Mouse (Mus musculus): ENCODE data around the gene Opn4. TPM values are rescaled to one million over a fixed set of nuclear protein-coding genes. Genes with fewer than 3 reads are reported as not detected.

Gene Opn4
- total and polyA plus RNA-seq, 3 experiments = not detected

DNA sequence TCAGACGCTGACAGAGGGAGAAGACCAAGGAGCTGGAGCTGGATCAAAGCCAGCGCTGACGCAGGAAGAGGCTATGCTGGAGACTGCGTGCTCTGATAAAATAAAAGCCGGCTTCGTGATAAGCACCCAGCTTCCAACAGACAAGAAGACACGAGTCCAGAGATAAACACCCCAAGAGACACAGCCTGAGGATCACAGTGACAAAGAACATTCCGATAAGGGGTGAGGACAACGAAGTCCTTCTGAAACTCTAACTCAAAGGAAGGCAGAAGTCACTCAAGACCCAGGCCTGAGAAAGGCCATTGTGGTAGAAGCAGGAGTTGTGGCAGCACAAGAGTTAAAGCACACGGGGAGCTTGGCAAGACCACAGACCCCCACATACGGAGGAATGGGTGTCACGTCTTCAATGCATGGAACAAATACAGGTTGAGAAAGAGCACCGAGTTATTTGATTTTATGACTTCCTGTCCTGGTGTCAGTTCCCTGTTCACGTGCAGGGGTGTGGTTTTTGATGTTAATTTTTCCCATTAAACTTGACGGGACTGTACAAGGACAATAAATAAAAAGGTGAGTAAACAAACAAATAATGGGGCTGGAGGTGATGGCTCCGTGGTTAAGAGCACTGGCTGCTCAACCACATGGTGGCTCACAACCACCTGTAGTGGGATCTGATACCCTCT is 23.7 kb upstream of the Opn4 start:
- Histone ChIP-seq H3K9me3 (replicated peaks; ENCODE audit: insufficient read depth, low read length) (no peaks in the 10 kb centered on the region), H3K4me3 (ENCODE audit: control insufficient read depth in 1 of 2, insufficient read depth in 1 of 2, low read depth in 2 of 2, low read length in 2 of 2) (peak overlapping the region; percentile 38 to 44), H3K4me1 (ENCODE audit: control insufficient read depth in 1 of 2, insufficient read depth in 2 of 2, low read length in 2 of 2) (peaks cover 37 to 43% of the 10 kb centered on the region in 2 experiments), H3K9ac (ENCODE audit: control insufficient read depth, low read depth, low read length, poor library complexity, severe bottlenecking) (peak overlapping the region; percentile 64), H3K27ac (ENCODE audit: control insufficient read depth, low read depth, low read length) (peak overlapping the region; percentile 99), H3K79me2 (ENCODE audit: control insufficient read depth, insufficient read depth, low read length, poor library complexity) (no peaks in the 10 kb centered on the region), H3K36me3 (ENCODE audit: control insufficient read depth in 1 of 2, insufficient read depth in 2 of 2, low read length in 2 of 2) (peaks cover 0 to 43% of the 10 kb centered on the region in 2 experiments; a peak in 2 of 4 replicates), H3K27me3 (ENCODE audit: control insufficient read depth in 1 of 2, insufficient read depth in 2 of 2, low read length in 2 of 2) (no peaks in the 10 kb centered on the region)
- DNase-seq (ENCODE audit: low read depth, low spot score) = peak; percentile 95
- TF ChIP-seq USF1 (IDR thresholded peaks at IDR 0.05; ENCODE audit: low read depth, low read length) = peak; percentile 71; the same call in 1 of the 2 replicates
- peak; percentile 79; the same call in 1 of the 2 replicates for TF ChIP-seq MAFK (IDR thresholded peaks at IDR 0.05; ENCODE audit: borderline replicate concordance, low read depth, low read length)
- TF ChIP-seq ZKSCAN1 (IDR thresholded peaks at IDR 0.05; ENCODE audit: low read depth, low read length) = no peak
- TF ChIP-seq SIN3A (IDR thresholded peaks at IDR 0.05; ENCODE audit: low read length) = peak; percentile 95
- TF ChIP-seq MYC (IDR thresholded peaks at IDR 0.05; ENCODE audit: low read depth, low read length) = peak; percentile 75; the same call in 1 of the 2 replicates
- 0 out of 2 replicates have a peak, but pooled peaks have one; percentile 26 for TF ChIP-seq ZC3H11A (IDR thresholded peaks at IDR 0.05; ENCODE audit: low read depth, low read length)
- peak; percentile 96 for TF ChIP-seq BHLHE40 (IDR thresholded peaks at IDR 0.05; ENCODE audit: borderline replicate concordance, low read depth, low read length)
- TF ChIP-seq POLR2A (IDR thresholded peaks at IDR 0.05; ENCODE audit: control insufficient read depth in 1 of 2, insufficient read depth in 1 of 2, low read depth in 1 of 2, low read length in 2 of 2, poor library complexity in 1 of 2) = peak in 1 of 2 experiments; percentile 60; a peak in 2 of 4 replicates
- TF ChIP-seq NELFE (IDR thresholded peaks at IDR 0.05; ENCODE audit: low read depth, low read length) = 0 out of 2 replicates have a peak, but pooled peaks have one; percentile 29
- no peak for TF ChIP-seq NRF1 (IDR thresholded peaks at IDR 0.05; ENCODE audit: insufficient read depth, low read depth, low read length, poor library complexity, severe bottlenecking)
- peak; percentile 91 for TF ChIP-seq RCOR1 (IDR thresholded peaks at IDR 0.05; ENCODE audit: low read depth, low read length)
- peak; percentile 93 for TF ChIP-seq MYB (IDR thresholded peaks at IDR 0.05; ENCODE audit: low read depth, low read length)
- TF ChIP-seq ETS1 (IDR thresholded peaks at IDR 0.05; ENCODE audit: low read depth, low read length) = peak; percentile 99
- no peak for TF ChIP-seq E2F4 (IDR thresholded peaks at IDR 0.05; ENCODE audit: borderline replicate concordance, low read depth, low read length)
- no peak for TF ChIP-seq CHD1 (IDR thresholded peaks at IDR 0.05; ENCODE audit: low read depth, low read length)
- TF ChIP-seq GABPA (IDR thresholded peaks at IDR 0.05; ENCODE audit: low read depth, low read length) = no peak
- TF ChIP-seq RAD21 (IDR thresholded peaks at IDR 0.05; ENCODE audit: low read depth, low read length) = no peak
- 0 out of 2 replicates have a peak, but pooled peaks have one; percentile 60 for TF ChIP-seq ELF1 (IDR thresholded peaks at IDR 0.05; ENCODE audit: low read depth, low read length)
- TF ChIP-seq ZNF384 (IDR thresholded peaks at IDR 0.05; ENCODE audit: low read depth, low read length) = no peak
- TF ChIP-seq EP300 (IDR thresholded peaks at IDR 0.05; ENCODE audit: low read depth in 1 of 2, low read length in 2 of 2) = peak; percentile 98 to 99
- peak; percentile 86 for TF ChIP-seq POLR2AphosphoS2 (IDR thresholded peaks at IDR 0.05; ENCODE audit: low read length)
- TF ChIP-seq HCFC1 (IDR thresholded peaks at IDR 0.05; ENCODE audit: low read depth, low read length) = peak; percentile 64
- no peak for TF ChIP-seq POLR2AphosphoS5 (IDR thresholded peaks at IDR 0.05; ENCODE audit: borderline replicate concordance, low read depth, low read length)
- TF ChIP-seq TBP (IDR thresholded peaks at IDR 0.05; ENCODE audit: low read depth, low read length) = peak; percentile 71
- peak; percentile 27; the same call in 1 of the 2 replicates for TF ChIP-seq CHD2 (IDR thresholded peaks at IDR 0.05; ENCODE audit: low read length)
- peak; percentile 80 for TF ChIP-seq MAX (IDR thresholded peaks at IDR 0.05; ENCODE audit: low read length)
- no peak for TF ChIP-seq UBTF (IDR thresholded peaks at IDR 0.05; ENCODE audit: borderline replicate concordance, insufficient read depth, low read depth, low read length)
- TF ChIP-seq USF2 (IDR thresholded peaks at IDR 0.05; ENCODE audit: borderline replicate concordance in 1 of 2, insufficient read depth in 1 of 2, low read depth in 1 of 2, low read length in 2 of 2) = no peak
- TF ChIP-seq TAL1 (IDR thresholded peaks at IDR 0.05; ENCODE audit: low read length) = peak; percentile 82
- TF ChIP-seq KAT2A (conservative IDR thresholded peaks at IDR 0.05; ENCODE audit: low read depth, low read length) = no peak
- peak; percentile 60; the same call in 1 of the 2 replicates for TF ChIP-seq MAZ (IDR thresholded peaks at IDR 0.05; ENCODE audit: low read depth, low read length)
- peak; percentile 64; the same call in 1 of the 2 replicates for TF ChIP-seq MXI1 (IDR thresholded peaks at IDR 0.05; ENCODE audit: low read depth, low read length)
- TF ChIP-seq SMC3 (IDR thresholded peaks at IDR 0.05; ENCODE audit: low read depth, low read length) = no peak
- TF ChIP-seq TCF12 (IDR thresholded peaks at IDR 0.05; ENCODE audit: low read depth, low read length) = peak; percentile 99
- TF ChIP-seq MEF2A (IDR thresholded peaks at IDR 0.05; ENCODE audit: extremely low read depth, insufficient replicate concordance, low read depth, low read length, poor library complexity, severe bottlenecking) = peak; percentile 59; the same call in 1 of the 2 replicates

All from MEL (cell line).